Mouse (Mus musculus) T-helper 17 cell (primary cell): ENCODE measurements around the gene Dpysl5.

Experiments used
- in situ Hi-C, 2 experiments: fragments of 300-600 bp; cut with MboI, MseI; formaldehyde crosslinking; loops; 1 replicate in 1 of 2; 2 replicates in 1 of 2; pipeline ENCODE4 v1.15.1; 2025; ENCODE audit warnings: high pct_unique_total_duplicates in 2 of 2

The Dpysl5 gene

GRCm38 (mm10) chr5:30816261-30816791 is 105.0 kb downstream of the Dpysl5 start:
- in situ Hi-C loops, result loop anchor here (5.0 kb wide), 2 partner anchors 36 to 46 kb away; no protein-coding TSS in a partner anchor

- in situ Hi-C loops, result loop anchor here (5.0 kb wide), 2 partner anchors 33 to 43 kb away; no protein-coding TSS in a partner anchor
These were observed 107.5 kb downstream of the Dpysl5 start for GRCm38 (mm10) chr5:30818758-30819309.

DNA sequence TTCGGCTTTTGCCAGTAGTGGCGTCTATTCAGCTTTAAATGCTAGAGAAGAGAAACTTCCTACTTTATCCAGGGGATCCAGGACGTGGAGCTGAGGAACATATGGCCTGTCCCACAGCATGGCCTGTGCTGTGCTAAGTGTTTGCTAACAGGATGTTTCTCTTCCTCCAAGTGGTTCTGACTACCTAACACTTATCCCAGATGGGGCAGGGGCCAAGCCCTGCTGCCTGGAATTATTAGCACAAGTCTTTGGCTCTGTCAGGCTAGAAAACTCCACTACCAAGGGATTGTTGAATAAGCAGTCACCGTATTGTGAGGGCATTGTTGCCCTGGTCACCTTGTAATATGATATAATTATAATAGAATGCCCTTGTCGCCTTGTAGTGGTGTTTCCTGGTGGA is 111.3 kb downstream of the Dpysl5 start:
- in situ Hi-C loops, result no loop called here

- in situ Hi-C loops, result no loop called here
These were observed 111.7 kb downstream of the Dpysl5 start for GRCm38 (mm10) chr5:30823091-30823490.

- in situ Hi-C loops, result no loop called here
These were observed 113.0 kb downstream of the Dpysl5 start for GRCm38 (mm10) chr5:30824124-30824988.

- in situ Hi-C loops, result no loop called here
These were observed 113.8 kb downstream of the Dpysl5 start for GRCm38 (mm10) chr5:30825166-30825565.

DNA sequence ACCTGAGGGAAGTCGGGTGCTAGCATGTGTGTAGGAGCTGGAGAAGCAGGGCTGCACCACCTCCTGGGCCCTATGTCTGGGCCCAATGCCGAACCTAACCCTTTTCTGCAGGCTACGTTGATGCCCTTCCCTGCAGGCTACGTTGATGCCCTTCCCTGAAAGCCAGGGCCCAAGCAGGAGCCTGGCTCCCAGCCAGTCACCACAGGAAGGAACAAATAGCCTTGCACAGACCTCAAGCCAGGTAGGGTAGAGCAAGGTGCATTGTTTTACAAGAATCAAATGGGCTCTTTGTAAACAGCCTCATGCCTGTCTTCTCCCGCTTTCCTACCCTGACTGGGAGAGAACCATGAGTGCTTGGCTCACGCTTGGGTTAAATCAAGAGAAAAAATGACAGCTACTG is 114.5 kb downstream of the Dpysl5 start:
- in situ Hi-C loops, result no loop called here

GRCm38 (mm10) chr5:30833416-30833815 is 122.1 kb downstream of the Dpysl5 start:
- in situ Hi-C loops, result no loop called here

GRCm38 (mm10) chr5:30839731-30840130 is 128.4 kb downstream of the Dpysl5 start:
- in situ Hi-C loops, result no loop called here

DNA sequence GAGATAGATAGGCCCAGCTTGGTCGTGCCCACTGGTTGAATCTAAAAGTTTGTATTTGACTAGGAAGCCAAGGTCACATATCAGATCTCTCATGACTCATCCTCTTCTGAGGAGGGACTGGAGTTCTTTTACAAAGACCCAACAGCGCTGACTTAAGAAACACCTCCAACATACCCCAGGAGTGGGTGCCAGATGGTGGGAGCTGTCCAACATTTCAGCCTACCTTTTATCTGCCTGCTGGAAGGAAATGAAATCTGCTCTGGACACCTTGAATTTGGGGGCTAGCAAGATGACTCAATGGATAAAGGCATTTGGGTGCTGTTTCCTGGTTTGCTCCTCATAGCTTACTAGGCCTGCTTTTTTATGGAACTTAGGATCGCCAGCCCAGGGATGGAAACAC is 130.5 kb downstream of the Dpysl5 start:
- in situ Hi-C loops, result no loop called here
